Mouse (Mus musculus) yolk sac, embryonic 10.5 days (tissue): ENCODE measurements around the gene Tulp3.

Experiments
- DNase-seq: peaks from one replicate; pipeline ENCODE4 v3.0.0-alpha.2; 2017; ENCODE audit warnings: low spot score

The Tulp3 gene

GRCm38 (mm10) chr6:128296750-128297393, 58.8 kb downstream of the Tulp3 start:
- DNase-seq = no peak

GRCm38 (mm10) chr6:128295876-128296749, 59.5 kb downstream of the Tulp3 start:
- DNase-seq = peak; percentile 63

- no peak for DNase-seq
These were observed 64.4 kb downstream of the Tulp3 start for GRCm38 (mm10) chr6:128291284-128291683.

DNA sequence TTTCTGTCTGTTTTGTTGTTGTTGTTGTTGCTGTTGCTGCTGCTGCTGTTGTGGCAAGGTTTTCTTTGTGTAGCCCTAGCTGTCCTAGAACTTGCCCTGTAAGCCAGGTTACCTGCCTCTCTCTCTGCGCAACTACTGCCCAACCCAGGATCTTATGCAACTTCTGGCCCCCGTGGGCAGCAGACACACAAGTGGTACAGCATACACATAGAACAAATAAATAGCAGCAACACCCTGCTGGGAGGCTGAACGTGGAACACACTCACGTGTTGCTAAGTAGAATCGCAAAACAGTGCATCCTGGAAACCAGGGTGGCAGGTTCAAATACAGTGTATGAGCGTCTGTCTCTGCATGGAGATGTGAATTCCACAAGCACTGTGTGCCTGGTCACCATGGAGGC, 67.0 kb downstream of the Tulp3 start:
- DNase-seq = no peak

GRCm38 (mm10) chr6:128285792-128286430, 69.7 kb downstream of the Tulp3 start:
- peak; percentile 88 for DNase-seq

DNA sequence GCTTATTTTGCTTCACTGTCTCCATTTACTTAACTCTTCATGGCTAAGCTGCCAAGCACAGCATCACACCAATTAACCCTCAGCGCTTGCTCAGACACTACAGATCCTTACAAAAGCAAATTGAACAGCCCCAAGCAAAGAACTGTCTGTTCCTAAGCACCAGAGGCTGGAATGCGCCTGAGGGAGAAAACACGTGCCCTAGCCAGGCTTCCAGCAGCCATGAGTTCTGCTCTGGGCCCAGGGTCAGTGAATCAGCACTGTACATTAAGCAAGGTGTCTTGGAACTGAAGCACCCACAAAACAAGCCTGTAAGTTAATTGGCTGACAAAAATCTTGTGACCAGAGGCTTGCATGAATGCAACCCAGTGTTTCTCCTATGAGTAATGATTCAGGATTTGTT, 73.5 kb downstream of the Tulp3 start:
- no peak for DNase-seq

DNA sequence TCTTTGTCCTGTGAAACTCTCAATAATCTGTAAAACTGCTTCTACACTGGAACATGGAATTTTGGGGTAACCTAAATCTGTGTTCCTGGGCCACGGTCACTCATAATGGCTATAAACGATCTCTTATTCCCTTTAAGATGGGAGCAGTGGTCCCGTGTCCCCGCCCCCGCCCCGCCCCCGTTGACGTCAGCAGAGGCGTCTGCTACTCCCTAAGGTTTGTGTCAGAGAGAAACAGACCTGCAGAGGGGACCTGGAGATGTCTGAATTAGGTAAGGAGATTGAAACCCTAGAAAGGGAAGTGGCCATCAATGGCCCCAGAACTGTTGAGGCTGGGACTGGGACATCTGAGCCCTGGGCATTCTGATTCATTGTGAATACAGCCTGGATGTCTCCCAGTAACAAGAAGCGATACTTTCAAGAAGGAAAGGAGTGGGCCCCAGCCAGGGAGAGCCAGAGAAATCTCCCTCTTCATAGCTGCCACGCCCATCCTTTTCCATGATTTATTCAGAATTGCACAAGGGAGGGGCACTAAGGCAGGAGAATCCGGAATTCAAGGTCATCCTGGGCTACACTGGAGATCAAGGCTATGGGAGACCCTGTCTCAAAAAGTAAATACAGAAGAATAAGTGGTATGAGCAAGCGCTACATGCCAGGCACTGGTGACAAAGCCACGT, 75.0 kb downstream of the Tulp3 start:
- peak; percentile 69 for DNase-seq

DNA sequence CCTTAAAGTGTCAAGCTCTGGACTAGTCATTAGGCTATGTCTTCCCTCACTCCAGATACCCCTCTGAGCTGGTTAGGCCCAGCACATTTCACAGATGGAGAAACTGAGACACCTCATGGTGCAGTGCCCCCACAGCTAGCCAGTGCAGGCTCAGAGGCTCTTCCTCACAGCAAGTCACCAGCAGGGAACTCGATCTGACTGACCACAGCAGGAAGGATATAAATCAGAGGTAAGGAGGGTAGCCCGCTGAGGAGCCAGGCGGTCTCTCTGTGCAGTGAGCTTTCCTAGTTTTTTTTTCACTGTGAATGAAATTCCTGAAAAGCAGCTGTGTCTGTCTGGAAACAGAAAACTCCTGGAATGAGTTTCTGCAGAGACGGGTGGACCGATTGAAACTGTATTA, 76.0 kb downstream of the Tulp3 start:
- DNase-seq = no peak

GRCm38 (mm10) chr6:128279099-128279498, 76.6 kb downstream of the Tulp3 start:
- no peak for DNase-seq

GRCm38 (mm10) chr6:128277132-128278085, 78.2 kb downstream of the Tulp3 start:
- DNase-seq = peak; percentile 80

DNA sequence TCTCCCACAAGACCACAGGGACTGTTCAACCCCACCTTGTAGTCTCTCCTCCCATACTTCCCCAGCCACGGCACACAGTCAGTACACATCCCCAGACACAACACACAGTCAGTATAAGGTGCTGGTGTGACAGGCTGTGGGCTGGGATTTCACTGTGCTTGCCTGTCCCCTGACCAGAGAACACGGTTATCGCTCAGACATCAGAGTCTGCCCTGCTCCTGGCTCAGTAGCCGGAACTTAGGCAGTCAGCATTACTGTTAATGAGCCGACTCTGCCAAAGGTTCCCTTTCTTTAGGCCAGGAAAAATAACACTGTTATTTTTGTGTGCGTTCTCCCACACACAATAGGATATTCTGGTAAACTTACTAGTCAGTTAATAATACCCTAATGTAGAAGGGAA, 79.3 kb downstream of the Tulp3 start:
- no peak for DNase-seq

DNA sequence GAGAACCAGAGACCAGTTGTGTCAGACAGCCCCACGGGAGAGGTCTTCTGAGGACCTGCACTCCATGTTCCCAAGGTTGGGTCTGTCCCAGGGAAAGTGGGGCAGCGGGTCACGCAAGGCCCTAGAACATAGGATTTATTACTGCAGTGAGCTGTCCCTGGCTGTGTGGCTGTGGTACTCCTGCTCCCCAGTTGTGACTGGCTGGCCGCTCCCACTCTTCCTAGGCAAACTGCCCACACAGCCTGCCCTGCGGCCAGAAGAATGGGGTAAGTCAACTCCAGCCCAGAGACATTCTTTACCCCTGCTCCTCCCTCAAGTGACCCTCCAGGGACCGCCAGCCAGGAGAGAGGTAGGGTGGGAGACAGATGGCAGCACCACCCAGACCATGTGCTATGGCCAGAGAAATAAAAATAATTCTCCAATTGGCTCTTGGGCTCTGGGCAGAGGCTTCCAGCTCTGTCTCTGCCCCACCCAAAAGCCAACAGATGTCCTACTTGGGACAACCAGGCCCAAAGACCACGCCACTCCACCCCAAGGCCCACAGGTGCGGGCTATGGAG, 80.1 kb downstream of the Tulp3 start:
- no peak for DNase-seq

GRCm38 (mm10) chr6:128273507-128273906, 82.1 kb downstream of the Tulp3 start:
- no peak for DNase-seq

DNA sequence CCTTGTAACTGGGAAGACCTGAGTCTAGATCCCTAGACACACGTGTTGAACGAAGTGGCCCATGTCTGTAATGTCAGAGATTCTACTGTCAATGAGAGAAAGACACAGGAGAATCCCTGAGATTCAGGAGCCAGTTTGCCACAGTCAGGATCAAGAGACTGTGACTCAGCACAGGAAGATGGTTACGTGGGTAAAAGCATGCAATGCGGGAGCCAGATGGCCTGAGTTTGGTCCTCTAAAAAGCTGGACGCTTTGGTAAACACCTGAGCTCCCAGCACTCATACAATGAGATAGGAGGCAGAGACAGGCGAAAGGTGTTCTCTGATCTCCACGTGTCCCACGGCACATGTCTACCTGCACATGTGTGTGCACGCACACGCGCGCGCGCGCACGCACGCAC, 82.9 kb downstream of the Tulp3 start:
- DNase-seq = no peak
